Comparison of ENCODE assay signal across 7 mouse cellular contexts in the genomic region with DNA sequence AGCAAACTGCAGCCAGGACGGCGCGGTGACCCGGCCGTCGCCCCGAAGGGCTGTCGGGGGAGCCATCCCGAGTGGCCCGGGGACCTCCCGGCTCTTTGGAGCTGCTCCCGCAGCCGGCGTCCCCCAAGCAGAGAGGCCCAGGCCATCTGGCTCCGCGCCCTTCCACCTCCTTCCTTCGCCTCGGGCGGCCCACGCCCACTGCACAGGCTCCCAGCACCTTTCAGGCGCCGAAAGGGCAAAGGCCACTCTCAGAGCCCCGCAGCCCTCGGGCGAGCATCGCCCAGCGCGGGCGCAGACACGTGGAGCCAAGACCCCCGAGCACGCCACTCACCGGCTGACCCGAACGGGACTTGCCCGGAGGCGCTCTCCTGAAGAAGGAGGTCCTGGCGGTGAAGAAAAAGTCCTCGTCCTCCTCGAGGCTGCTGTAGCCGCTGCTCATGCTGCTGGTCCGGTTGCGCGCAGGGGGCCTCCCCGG. TPM values are rescaled to one million over a fixed set of nuclear protein-coding genes. Genes with fewer than 3 reads are reported as not detected.
A peak's percentile ranks its signal among the peaks of the same experiment; 100 is the strongest.
DNase-seq lines count a peak whose midpoint lies in the region; ATAC-seq lines count a peak whose summit lies in the region.

No protein-coding gene starts in this region.

- peak overlapping the region; percentile 58 for H3K4me3 ChIP-seq in forebrain, embryonic 13.5 days
- H3K4me3 ChIP-seq in hindbrain, embryonic 13.5 days = peak overlapping the region; percentile 59
- peak overlapping the region; percentile 63 for H3K4me3 ChIP-seq in midbrain, embryonic 15.5 days

- H3K27me3 ChIP-seq in forebrain, embryonic 13.5 days = peaks cover 25% of the 10 kb centered on the region
- H3K27me3 ChIP-seq in hindbrain, embryonic 13.5 days = peaks cover 27% of the 10 kb centered on the region
- peaks cover 18% of the 10 kb centered on the region for H3K27me3 ChIP-seq in midbrain, embryonic 15.5 days (replicated peaks)

- peak; percentile 52 for DNase-seq in Muller cell, postnatal 12 days (ENCODE audit: inconsistent ontology term)
- DNase-seq in c-Kit-negative CD71-positive TER-119-positive erythroid progenitor cells, embryonic 14.5 days (ENCODE audit: low read depth, low spot score) = peak; percentile 36
- DNase-seq in liver = peak; percentile 76
- DNase-seq in thymus, postnatal 36 days = peak; percentile 62 to 75

- no peaks in the 10 kb centered on the region for H3K36me3 ChIP-seq in forebrain, embryonic 13.5 days (ENCODE audit: poor library complexity, severe bottlenecking)
- H3K36me3 ChIP-seq in hindbrain, embryonic 13.5 days = no peaks in the 10 kb centered on the region
- no peaks in the 10 kb centered on the region for H3K36me3 ChIP-seq in midbrain, embryonic 15.5 days (replicated peaks)

- H3K27ac ChIP-seq in forebrain, embryonic 13.5 days = no peak overlapping the region
- peak overlapping the region; percentile 42 for H3K27ac ChIP-seq in hindbrain, embryonic 13.5 days
- H3K27ac ChIP-seq in midbrain, embryonic 15.5 days = no peak overlapping the region; the same call in 1 of the 2 replicates

- H3K4me2 ChIP-seq in forebrain, embryonic 13.5 days = peak overlapping the region; percentile 97
- peak overlapping the region; percentile 96 for H3K4me2 ChIP-seq in hindbrain, embryonic 13.5 days
- H3K4me2 ChIP-seq in midbrain, embryonic 15.5 days = peak overlapping the region; percentile 85

- ATAC-seq in forebrain, embryonic 13.5 days = no peak; the same call in 1 of the 2 replicates
- ATAC-seq in hindbrain, embryonic 13.5 days (ENCODE audit: low FRiP score) = peak; percentile 72
- ATAC-seq in midbrain, embryonic 15.5 days (replicated peaks) = peak; percentile 72

- H3K9ac ChIP-seq in forebrain, embryonic 13.5 days = peak overlapping the region; percentile 75
- peak overlapping the region; percentile 77 for H3K9ac ChIP-seq in hindbrain, embryonic 13.5 days
- peak overlapping the region; percentile 59 for H3K9ac ChIP-seq in midbrain, embryonic 15.5 days

- H3K4me1 ChIP-seq in forebrain, embryonic 13.5 days = peaks cover 22% of the 10 kb centered on the region
- peaks cover 38% of the 10 kb centered on the region for H3K4me1 ChIP-seq in hindbrain, embryonic 13.5 days (replicated peaks)
- H3K4me1 ChIP-seq in midbrain, embryonic 15.5 days = peaks cover 27% of the 10 kb centered on the region

- H3K9me3 ChIP-seq in forebrain, embryonic 13.5 days (replicated peaks) = no peaks in the 10 kb centered on the region
- no peaks in the 10 kb centered on the region for H3K9me3 ChIP-seq in hindbrain, embryonic 13.5 days
- H3K9me3 ChIP-seq in midbrain, embryonic 15.5 days = no peaks in the 10 kb centered on the region

- 0% methylated on average over 45 of the region's 45 CpGs for WGBS in forebrain, embryonic 13.5 days
- 0% methylated on average over 44 of the region's 45 CpGs for WGBS in hindbrain, embryonic 13.5 days
- under 1% methylated on average over 44 of the region's 45 CpGs for WGBS in midbrain, embryonic 15.5 days

RNA-seq across cellular contexts. Expression of gene Rassf3, which starts 0.4 kb away (rescaled TPM):
- 3.5 and 3.7 TPM in 2 replicates for polyA plus RNA-seq in forebrain, embryonic 13.5 days (2015; fragmentation: Nextera tagmentation; extraction: Ambion mirVana)
- polyA plus RNA-seq in hindbrain, embryonic 13.5 days (2015; fragmentation: Nextera tagmentation; extraction: Ambion mirVana) = 5.2 and 5.3 TPM in 2 replicates
- polyA plus RNA-seq in midbrain, embryonic 15.5 days (2015; fragmentation: Nextera tagmentation; extraction: Ambion mirVana) = 4.2 and 4.4 TPM in 2 replicates
